Mouse (Mus musculus) limb, embryonic 12.5 days (tissue): ENCODE data around the gene Cops7a. TPM values are rescaled to one million over a fixed set of nuclear protein-coding genes. Genes with fewer than 3 reads are reported as not detected.
A peak's percentile ranks its signal among the peaks of the same experiment; 100 is the strongest.

Experiments
- ATAC-seq: fragments of 200-750 bp; cut with Nextera tagmentation; 2 replicates; pipeline ENCODE4 v1.8.0; 2017; ENCODE audit warnings: low read depth, moderate TSS enrichment; ENCODE audit not compliant: insufficient number of reproducible peaks, insufficient read depth, low FRiP score, low TSS enrichment
- H3K27ac ChIP-seq: fragments of 300-500 bp; sonication (generic); 2 replicates; pipeline ENCODE4 v1.5.1; 2016; ENCODE audit warnings: mild to moderate bottlenecking, moderate library complexity
- H3K27me3 ChIP-seq: fragments of 300-500 bp; sonication (generic); 2 replicates; pipeline ENCODE4 v1.6.1; 2016; ENCODE audit warnings: mild to moderate bottlenecking, moderate library complexity
- H3K36me3 ChIP-seq: fragments of 300-500 bp; sonication (generic); 2 replicates; pipeline ENCODE4 v1.6.1; 2016; ENCODE audit warnings: mild to moderate bottlenecking, moderate library complexity
- H3K4me1 ChIP-seq: fragments of 300-500 bp; sonication (generic); replicated peaks from 2 replicates; pipeline ENCODE4 v1.6.1; 2016
- H3K4me2 ChIP-seq: fragments of 300-500 bp; sonication (generic); 2 replicates; pipeline ENCODE4 v1.6.1; 2016; ENCODE audit warnings: mild to moderate bottlenecking, moderate library complexity
- H3K4me3 ChIP-seq: fragments of 300-500 bp; sonication (generic); replicated peaks from 2 replicates; pipeline ENCODE4 v1.5.1; 2016; ENCODE audit warnings: mild to moderate bottlenecking
- H3K9ac ChIP-seq: fragments of 300-500 bp; sonication (generic); replicated peaks from 2 replicates; pipeline ENCODE4 v1.6.1; 2016; ENCODE audit warnings: mild to moderate bottlenecking, moderate library complexity
- H3K9me3 ChIP-seq: fragments of 300-500 bp; sonication (generic); 2 replicates; pipeline ENCODE4 v1.6.1; 2016; ENCODE audit warnings: mild to moderate bottlenecking, moderate library complexity
- WGBS: fragments of 180-500 bp; shearing (Covaris S2); methylation state at CpG from one replicate; pipeline ENCODE4 v1.1.7; 2016; 5-methylcytosine and 5-hydroxymethylcytosine counted together
- polyA plus RNA-seq: library from polyadenylated mRNA; unstranded; fragments of >200 nt; fragmentation: Nextera tagmentation; extraction: Ambion mirVana; gene quantifications from 2 replicates; pipeline ENCODE4 v1.2.1, GENCODE M21; 2016

The Cops7a gene
- polyA plus RNA-seq, 1 experiment from 2014 or later = 114 TPM

DNA sequence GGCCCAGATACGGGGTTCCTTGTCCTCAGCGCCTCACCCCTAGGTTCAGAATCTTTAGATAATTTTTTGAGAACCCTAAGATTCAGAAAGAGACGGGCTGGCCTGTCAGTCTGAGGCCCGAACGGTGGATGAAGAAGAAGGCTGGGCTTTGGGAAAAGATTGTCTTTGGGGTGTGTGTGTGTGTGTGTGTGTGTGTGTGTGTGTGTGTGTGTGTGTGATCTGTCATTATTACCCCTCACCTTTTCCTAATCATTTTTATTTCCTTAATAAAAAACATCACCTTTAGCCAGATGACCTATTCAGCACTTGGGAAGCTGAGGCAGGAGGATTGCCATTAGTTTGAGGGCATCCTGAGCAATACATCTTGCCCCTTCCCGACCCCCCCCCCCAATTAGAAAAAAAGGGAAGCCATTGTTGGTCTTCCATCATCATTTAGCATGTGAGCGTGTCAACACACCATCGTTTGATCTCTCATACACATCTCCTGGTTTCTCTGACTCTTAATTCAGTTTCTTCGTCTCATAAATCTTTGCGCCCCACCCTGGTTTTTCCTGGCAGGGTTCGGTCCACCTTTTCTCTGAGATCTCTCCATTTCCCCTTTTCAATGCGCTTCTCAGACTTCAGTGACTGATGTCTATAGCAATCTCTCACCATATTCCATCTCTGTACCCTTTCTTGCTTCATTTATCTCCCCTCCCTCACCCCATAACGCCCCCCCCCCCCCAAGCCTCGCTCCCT is 46.3 kb downstream of the Cops7a start:
- no peak for ATAC-seq
- Histone ChIP-seq H3K4me2 (peak overlapping the region; percentile 98), H3K9ac (0 out of 2 replicates have a peak overlapping the region, but pooled peaks have one; percentile 100), H3K36me3 (peaks cover 13% of the 10 kb centered on the region), H3K27me3 (no peaks in the 10 kb centered on the region), H3K9me3 (no peaks in the 10 kb centered on the region), H3K27ac (peak overlapping the region; percentile 100), H3K4me3 (peak overlapping the region; percentile 97), H3K4me1 (peaks cover 54% of the 10 kb centered on the region)
- WGBS = 23% methylated on average over 13 of the region's 14 CpGs

DNA sequence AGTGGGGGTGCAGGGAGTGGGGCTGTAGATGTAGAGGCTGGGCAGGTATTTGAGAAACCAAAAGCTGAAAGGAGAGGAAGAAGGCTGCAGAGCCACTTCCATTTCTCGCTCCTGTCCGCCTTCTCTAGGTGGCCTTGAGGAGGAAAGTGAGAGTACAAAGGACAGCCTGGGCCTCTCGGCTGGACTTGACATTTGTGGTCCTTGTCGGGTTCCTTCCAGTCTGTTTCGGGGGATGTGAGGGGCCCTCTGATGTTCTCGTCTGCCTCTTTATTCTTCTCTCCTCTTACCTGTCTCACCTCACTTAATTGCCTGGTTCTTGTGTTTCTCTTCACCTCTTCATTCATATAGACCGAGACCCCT is 47.0 kb downstream of the Cops7a start:
- H3K4me1 ChIP-seq = peaks cover 59% of the 10 kb centered on the region
- H3K4me3 ChIP-seq = peak overlapping the region; percentile 97
- H3K9ac ChIP-seq = peak overlapping the region; percentile 100
- H3K4me2 ChIP-seq = peak overlapping the region; percentile 98
- no peaks in the 10 kb centered on the region for H3K9me3 ChIP-seq
- peak overlapping the region; percentile 100 for H3K27ac ChIP-seq
- ATAC-seq = no peak
- peaks cover 21% of the 10 kb centered on the region for H3K36me3 ChIP-seq
- WGBS = 8% methylated on average over 7 of the region's 7 CpGs
- H3K27me3 ChIP-seq = no peaks in the 10 kb centered on the region

DNA sequence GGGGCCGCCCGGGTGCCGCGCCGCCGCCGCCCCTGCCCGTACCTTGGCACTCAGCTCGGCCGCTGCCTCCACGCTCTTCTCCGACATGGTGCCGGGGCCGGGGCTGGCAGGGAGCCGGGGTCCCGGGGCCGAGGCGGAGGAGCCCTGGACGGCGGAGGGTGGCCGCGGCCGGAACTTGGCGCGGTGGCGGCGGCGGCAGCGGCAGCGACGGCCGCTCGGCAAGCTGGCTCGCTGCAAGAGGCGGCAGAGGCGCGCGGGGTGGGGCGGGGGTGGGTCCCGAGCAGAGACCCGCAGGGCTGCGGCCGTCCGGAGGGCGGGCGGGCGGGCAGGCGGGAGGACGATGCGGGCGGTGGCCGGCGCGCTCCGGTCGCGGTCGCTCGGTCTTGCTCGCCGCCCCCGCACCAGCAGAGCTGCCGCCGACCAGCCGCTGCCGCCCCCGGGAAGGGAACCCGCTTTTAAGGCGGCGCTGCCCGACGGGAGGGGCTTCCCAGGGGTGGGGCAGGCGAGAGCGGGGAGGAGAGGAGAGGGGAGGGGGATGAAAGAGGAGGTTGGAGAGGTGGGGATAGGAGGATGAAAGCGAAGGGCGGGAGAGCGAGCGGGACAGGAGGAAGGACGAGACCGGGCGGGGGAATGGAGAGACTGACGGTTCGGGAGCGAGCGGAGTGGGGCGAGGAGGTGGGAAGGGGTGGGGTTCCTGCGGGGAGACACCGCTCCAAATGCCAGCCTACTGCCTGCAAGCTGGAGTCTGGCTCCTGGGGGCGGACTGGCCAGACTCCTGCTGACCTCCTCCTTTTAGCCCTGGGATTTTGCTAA is 47.6 kb downstream of the Cops7a start:
- Histone ChIP-seq H3K9ac (peak overlapping the region; percentile 100), H3K4me1 (peaks cover 59% of the 10 kb centered on the region), H3K9me3 (no peaks in the 10 kb centered on the region), H3K4me3 (peak overlapping the region; percentile 97), H3K36me3 (peaks cover 27% of the 10 kb centered on the region), H3K27me3 (no peaks in the 10 kb centered on the region), H3K27ac (peak overlapping the region; percentile 100), H3K4me2 (peak overlapping the region; percentile 98)
- under 1% methylated on average over 65 of the region's 89 CpGs for WGBS
- peak; percentile 21 for ATAC-seq

DNA sequence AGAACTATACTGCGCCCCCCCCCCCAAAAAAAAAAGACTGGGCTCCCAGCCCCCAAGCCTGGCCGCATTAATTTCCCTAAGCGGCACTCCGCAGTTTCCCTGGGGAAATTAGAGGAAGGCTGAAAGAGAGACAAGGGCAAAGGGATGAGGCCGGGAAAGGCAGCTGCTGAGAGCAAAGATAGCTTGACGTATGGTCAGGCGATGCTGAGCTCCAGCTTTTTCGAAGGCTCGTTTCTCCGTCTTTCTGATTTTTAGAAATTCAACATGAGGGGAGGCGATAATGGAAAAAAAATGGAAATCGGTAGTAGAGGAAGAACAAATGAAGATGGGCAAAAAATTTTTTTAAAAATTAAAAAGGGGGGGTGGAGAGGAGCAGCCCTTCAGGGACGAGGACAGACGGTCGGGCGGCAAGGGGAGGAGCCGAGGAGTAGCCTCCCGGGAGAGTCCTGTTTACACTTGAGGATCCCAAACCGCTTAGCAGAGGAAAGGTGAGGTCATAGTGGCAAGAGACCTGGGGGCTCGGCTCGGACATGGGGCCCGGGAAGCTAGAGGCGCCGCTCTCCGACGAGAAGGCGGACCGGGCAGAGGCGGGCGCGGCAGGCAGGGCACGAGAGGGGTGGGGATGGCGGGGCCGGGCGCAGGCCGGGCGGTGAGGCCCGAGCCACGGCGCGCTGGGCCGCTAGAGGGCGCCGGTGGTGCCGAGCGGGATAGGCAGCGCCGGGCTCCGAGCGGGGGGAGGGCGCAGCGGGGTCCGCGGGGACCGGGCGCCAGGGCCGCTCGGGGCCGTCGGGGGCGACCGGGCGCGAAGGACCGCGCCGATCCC is 48.4 kb downstream of the Cops7a start:
- peak overlapping the region; percentile 100 for H3K9ac ChIP-seq
- peak overlapping the region; percentile 97 for H3K4me3 ChIP-seq
- H3K9me3 ChIP-seq = no peaks in the 10 kb centered on the region
- peak overlapping the region; percentile 98 for H3K4me2 ChIP-seq
- WGBS = 2% methylated on average over 59 of the region's 67 CpGs
- no peak for ATAC-seq
- H3K4me1 ChIP-seq = peaks cover 57% of the 10 kb centered on the region
- no peaks in the 10 kb centered on the region for H3K27me3 ChIP-seq
- peak overlapping the region; percentile 100 for H3K27ac ChIP-seq
- peaks cover 31% of the 10 kb centered on the region for H3K36me3 ChIP-seq

DNA sequence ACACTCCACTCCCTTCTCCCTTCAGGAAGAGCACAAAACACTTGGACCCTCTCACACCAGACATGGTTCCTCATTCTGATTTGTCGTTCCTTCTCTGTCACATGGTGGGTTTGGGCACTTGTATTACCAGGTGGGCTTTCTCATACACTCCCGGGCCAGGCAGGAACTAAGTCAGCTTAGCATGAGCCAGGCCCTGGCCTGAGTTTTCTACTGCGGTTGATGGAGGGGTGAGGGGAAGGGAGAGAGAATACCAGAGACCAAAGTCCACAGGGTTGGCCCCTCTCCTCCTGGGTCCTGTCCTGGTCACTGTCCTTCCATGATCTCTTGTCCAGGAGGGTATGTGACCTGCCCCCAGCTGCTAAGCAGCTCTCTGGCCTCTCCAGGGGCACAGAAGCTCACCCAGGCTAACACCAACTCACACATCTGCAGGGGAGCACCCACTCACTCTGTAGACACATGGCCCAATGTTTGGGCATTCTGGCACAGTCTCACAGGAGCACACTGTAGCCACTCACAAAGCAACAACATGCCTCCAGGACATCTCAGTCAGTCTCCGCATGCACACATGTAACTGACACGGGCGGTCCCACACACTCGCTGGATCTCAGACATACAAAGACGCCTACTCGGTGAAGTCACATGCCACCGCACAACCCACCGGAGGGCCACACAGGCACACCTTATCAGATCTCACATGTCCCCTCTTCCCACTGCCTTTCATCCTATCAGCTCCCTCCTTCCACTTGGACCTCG is 49.2 kb downstream of the Cops7a start:
- H3K27me3 ChIP-seq = peaks cover 5% of the 10 kb centered on the region; the same call in 1 of the 2 replicates
- H3K27ac ChIP-seq = peak overlapping the region; percentile 100
- H3K4me2 ChIP-seq = peak overlapping the region; percentile 98
- WGBS = 7% methylated on average over 12 of the region's 12 CpGs
- H3K4me1 ChIP-seq = peaks cover 55% of the 10 kb centered on the region
- H3K9me3 ChIP-seq = no peaks in the 10 kb centered on the region
- H3K4me3 ChIP-seq = peak overlapping the region; percentile 97
- peak overlapping the region; percentile 100 for H3K9ac ChIP-seq
- peaks cover 31% of the 10 kb centered on the region for H3K36me3 ChIP-seq
- ATAC-seq = no peak

DNA sequence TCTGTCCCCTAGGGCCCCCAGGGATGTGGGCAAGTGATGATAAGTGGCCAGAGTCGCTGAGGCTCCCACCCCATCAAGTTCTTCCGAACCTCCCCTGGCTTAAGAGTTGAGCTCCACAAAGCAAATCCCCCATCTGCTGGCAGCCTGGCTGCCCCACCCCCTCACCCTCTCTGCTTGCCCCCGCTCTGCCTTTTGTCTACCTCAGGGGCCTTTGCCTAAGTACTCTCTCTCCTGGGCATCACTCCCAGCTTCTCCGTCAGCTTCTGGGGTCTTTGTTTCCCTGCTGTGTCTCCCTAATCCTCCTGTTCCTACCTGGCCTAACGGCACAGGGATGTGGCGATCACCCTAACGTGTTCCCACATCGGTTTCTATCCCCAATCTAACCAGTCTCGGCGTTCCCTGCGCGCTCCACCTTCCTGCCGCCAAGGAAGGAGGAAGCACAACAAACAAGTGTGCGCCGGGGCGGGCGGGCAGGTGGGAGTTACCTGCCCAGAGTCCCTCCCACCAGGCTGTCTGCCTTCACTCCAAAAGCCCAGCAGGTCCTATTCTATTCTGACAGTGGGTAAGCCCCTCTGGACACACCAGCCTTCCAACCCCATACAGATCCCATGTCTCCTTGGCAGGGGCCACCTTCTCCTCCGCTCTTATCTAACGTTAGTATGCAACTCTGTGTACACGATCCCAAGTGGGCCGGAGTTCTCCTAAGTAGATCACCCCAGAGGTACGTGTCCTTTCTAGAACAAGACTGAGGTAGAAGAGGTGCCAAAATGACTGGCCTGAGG is 50.0 kb downstream of the Cops7a start:
- Histone ChIP-seq H3K9me3 (no peaks in the 10 kb centered on the region), H3K9ac (peak overlapping the region; percentile 100), H3K27me3 (peaks cover 13% of the 10 kb centered on the region; the same call in 1 of the 2 replicates), H3K4me1 (peaks cover 49% of the 10 kb centered on the region), H3K36me3 (peaks cover 31% of the 10 kb centered on the region), H3K4me2 (peak overlapping the region; percentile 98), H3K27ac (peak overlapping the region; percentile 100), H3K4me3 (peak overlapping the region; percentile 97)
- WGBS = 22% methylated on average over 22 of the region's 22 CpGs
- ATAC-seq = no peak

DNA sequence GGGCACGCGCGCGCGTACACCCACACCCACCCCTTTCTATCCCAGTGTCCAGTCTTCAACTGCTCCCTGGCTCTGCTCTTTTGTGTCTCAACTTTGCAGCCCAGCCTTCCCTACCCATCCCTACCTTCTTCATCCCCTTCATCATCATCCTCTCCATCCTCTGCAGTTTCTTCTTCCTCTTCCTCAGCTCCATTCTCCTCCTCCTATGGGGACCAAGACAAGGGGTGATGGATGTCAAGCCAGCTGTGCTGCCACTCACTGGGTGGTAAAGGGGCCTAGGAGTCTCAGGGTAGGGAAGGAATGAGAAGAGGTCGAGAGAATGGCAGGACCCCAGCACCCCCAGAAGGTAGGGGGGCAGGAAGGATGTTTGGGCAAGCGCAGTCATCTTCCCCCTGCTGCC is 50.8 kb downstream of the Cops7a start:
- Histone ChIP-seq H3K4me3 (peak overlapping the region; percentile 97; the same call in 1 of the 2 replicates), H3K9ac (0 out of 2 replicates have a peak overlapping the region, but pooled peaks have one; percentile 100), H3K27ac (0 out of 2 replicates have a peak overlapping the region, but pooled peaks have one; percentile 35), H3K27me3 (peaks cover 21% of the 10 kb centered on the region), H3K9me3 (no peaks in the 10 kb centered on the region), H3K4me2 (peak overlapping the region; percentile 98), H3K36me3 (peaks cover 31% of the 10 kb centered on the region), H3K4me1 (peaks cover 53% of the 10 kb centered on the region)
- no peak for ATAC-seq
- WGBS = 84% methylated on average over 7 of the region's 7 CpGs

DNA sequence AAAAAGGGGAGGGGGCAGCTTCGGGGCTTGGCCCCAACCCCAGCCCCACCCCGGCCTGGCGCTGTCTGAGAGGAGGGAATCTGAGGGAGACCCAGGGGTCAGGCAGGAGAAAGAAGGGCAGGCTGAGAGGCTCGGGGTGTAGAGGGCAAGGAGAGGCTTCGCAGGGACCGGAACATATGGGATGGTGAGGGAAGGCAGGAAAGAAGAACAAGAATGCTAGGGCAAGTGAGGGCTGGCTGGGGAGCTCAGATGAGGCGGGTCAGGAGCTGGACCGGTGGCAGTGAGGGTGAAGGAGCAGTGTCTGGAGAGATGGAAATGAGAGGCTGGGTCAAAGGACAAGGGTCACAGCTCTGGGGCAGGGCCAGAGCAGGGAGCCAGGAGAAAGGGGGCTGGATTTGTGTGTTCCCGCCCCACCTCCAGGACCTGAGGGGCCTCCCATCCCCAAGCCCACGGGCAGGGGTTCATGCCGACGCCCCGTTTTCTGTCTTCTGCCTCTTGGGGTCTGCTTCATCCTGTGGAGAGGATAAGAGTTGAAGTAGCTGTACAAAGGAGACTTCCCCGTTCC is 51.5 kb downstream of the Cops7a start:
- Histone ChIP-seq H3K9me3 (no peaks in the 10 kb centered on the region), H3K4me2 (no peak overlapping the region), H3K27me3 (peaks cover 26% of the 10 kb centered on the region), H3K9ac (0 out of 2 replicates have a peak overlapping the region, but pooled peaks have one; percentile 31), H3K4me1 (peaks cover 51% of the 10 kb centered on the region), H3K4me3 (no peak overlapping the region), H3K36me3 (peaks cover 31% of the 10 kb centered on the region), H3K27ac (peak overlapping the region; percentile 41; the same call in 1 of the 2 replicates)
- 79% methylated on average over 14 of the region's 14 CpGs for WGBS
- no peak for ATAC-seq

DNA sequence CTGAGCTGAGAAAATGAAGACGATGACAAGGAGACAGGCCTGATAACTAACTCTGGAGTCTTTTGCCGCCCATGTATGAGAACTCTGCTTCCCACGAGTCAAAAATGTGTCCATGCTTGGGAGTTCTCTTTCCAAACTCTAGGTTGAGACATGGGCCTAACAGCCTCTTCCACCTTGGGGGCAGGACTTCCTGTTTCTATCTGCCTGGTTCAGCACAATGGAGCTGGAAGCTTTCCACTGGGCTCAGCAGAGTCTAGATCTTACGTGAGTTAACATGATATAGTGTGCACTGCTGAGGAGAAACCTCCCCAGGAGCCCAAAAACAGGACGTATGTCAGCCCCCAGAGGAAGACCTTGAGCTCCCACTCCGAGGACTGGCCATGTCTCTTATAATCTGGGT is 52.1 kb downstream of the Cops7a start:
- Histone ChIP-seq H3K4me2 (no peak overlapping the region), H3K36me3 (peaks cover 31% of the 10 kb centered on the region), H3K4me1 (peaks cover 46% of the 10 kb centered on the region), H3K9ac (no peak overlapping the region), H3K4me3 (no peak overlapping the region), H3K9me3 (no peaks in the 10 kb centered on the region), H3K27ac (no peak overlapping the region; the same call in 1 of the 2 replicates), H3K27me3 (peaks cover 31% of the 10 kb centered on the region)
- WGBS = 83% methylated on average over 6 of the region's 6 CpGs
- no peak for ATAC-seq
